Mouse (Mus musculus) erythroid progenitor cell, adult 5-6 weeks (primary cell): ENCODE measurements around the gene Arid4a. TPM values are rescaled to one million over a fixed set of nuclear protein-coding genes. Genes with fewer than 3 reads are reported as not detected.
"Not testable (repeated sequence)": the region's sequence is repeated elsewhere in the genome, so short reads cannot be mapped to it uniquely, and the experiment has no call there.

ENCODE experiments used
- ATAC-seq: replicated peaks from 2 replicates; pipeline ENCODE4 v1.8.0; 2016; ENCODE audit warnings: moderate number of reproducible peaks, mild to moderate bottlenecking, moderate TSS enrichment, inconsistent platforms; ENCODE audit not compliant: poor library complexity, low FRiP score, severe bottlenecking
- total RNA-seq, 2 experiments: library from RNA; stranded (forward) in 1 of 2; stranded (reverse) in 1 of 2; fragments of 150-400 nt in 1 of 2; fragments of 186-747, 209-891 nt in 1 of 2; gene quantifications; 2 replicates each; pipeline versions ENCODE4 v1.2.3 to v1.2.4; 2015 to 2017; ENCODE audit warnings: low replicate concordance in 2 of 2

The Arid4a gene
- total RNA-seq, 2 experiments from 2014 or later, result 54.1 to 107 TPM

- ATAC-seq, result no peak
These were observed 33.9 kb downstream of the Arid4a start for GRCm38 (mm10) chr12:71049596-71050265.

DNA sequence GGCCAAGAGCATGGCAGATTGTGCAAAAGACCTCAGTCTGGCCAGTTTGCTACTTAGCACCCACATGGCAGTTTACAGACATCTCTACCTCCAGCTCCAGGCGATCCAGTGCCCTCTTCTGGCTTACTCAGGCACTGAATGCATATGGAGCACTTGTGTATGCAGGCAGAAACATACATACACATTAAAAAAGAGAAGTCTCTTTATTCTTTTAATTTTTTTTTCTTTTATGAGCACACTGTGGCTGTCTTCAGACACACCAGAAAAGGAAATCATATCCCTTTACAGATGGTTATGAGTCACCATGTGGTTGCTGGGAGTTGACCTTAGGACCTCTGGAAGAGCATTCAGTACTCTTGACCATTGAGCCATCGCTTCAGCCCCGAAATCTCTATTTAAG is 35.3 kb downstream of the Arid4a start:
- no peak for ATAC-seq

DNA sequence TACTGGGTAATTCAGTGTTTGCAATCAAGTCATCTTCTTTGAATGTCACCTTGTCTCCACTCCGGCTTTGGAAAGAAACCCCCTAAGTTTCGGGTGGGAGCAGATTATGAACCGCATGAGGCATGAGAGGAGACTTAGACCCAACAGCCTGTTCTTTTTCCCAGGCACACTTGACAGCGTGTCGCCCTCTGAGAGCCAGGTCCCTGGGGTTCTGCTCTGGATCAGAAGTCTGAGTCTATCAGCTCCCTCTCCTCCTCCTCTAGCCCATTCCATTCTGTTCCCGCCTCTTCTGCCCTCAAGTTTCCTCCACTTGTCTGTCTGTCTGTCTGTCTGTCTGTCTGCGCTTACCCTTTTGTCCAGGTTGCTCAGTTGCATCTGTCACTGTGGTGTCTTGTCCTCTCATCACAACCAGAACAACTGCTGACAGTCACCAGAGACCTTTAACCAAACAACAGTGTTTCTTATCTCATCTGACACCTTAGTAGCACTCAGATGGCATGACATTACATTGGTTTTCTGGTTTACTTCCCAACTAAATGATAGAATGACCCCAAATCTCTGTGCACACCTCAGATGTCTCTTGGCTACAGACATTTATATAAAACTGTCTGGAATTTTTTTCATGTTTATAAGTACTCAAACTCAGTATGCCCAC is 36.7 kb downstream of the Arid4a start:
- no peak for ATAC-seq

DNA sequence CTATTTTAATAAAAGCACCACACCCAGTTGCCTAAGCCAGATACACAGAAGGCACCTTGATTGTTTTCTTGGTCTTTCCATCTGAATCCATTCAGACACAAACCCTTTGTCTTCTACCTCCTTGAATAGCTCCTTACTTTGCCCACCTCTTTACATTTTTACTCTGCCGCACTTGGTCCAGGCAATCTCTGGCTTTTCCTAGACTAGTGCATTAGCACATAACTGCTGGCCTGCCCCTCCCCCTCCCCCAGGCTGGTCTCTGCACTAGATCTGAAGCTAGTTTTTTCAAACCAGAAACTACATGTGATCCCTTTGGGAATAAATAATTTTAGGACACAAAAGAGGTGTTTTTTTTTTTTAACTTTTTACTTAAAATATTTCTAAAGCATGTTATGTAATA is 37.2 kb downstream of the Arid4a start:
- ATAC-seq, result no peak

DNA sequence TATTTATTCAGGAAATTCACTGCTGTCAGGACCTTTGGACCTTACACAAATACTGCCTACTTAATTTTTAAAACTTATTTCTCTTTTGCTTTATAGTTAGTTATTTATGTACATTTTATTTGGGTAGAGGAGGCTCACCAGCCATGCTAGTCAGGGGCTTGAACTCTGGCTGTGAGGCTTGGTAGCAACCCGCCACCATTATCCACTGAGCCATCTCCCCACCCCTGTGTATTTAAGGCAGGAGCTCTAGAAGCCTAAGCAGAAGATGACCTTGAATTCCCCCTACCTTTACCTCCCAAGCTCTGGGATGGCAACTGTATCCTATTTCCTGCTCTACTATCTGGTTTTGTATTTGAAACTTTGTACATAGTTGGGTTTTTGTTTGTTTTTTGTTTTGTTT is 37.7 kb downstream of the Arid4a start:
- ATAC-seq, result no peak

- ATAC-seq, result no peak
These were observed 39.7 kb downstream of the Arid4a start for GRCm38 (mm10) chr12:71055537-71055936.

GRCm38 (mm10) chr12:71059741-71060140 is 44.0 kb downstream of the Arid4a start:
- no peak for ATAC-seq

DNA sequence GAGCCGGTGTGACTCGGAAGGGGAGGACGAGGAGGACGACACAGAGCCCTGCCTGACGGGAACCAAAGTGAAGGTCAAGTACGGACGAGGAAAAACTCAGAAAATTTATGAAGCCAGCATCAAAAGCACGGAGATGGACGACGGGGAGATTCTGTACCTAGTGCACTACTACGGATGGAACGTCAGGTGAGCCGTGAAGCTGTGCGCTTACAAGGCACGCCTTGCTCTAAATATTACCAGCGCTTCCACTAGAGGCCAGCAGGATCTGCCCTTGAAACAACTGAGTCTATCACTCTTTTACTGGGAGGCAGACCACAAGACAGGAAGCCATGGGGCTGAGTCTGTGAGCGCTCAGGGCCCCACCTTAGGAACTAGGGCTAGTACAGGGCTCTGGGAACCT is 54.1 kb downstream of the Arid4a start:
- no peak for ATAC-seq

DNA sequence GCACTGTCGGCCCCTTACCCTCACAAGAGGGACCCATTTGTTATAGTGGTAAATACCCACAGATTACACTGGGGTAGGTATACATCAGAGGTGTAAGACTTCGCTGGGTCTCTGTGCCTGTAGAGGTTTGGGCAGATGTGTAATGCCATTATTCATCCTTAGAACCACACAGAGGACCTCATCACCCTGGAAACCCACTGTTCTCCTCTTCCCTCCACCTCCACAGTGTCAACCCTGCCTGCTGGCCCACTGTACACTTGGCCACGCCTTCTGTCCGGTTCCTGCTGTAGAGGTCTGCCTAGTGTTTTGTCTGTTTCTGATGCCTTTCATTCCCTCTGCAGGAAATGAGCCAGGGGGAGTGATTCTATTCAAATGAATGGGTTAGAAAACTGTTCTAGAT is 56.3 kb downstream of the Arid4a start:
- no peak for ATAC-seq

DNA sequence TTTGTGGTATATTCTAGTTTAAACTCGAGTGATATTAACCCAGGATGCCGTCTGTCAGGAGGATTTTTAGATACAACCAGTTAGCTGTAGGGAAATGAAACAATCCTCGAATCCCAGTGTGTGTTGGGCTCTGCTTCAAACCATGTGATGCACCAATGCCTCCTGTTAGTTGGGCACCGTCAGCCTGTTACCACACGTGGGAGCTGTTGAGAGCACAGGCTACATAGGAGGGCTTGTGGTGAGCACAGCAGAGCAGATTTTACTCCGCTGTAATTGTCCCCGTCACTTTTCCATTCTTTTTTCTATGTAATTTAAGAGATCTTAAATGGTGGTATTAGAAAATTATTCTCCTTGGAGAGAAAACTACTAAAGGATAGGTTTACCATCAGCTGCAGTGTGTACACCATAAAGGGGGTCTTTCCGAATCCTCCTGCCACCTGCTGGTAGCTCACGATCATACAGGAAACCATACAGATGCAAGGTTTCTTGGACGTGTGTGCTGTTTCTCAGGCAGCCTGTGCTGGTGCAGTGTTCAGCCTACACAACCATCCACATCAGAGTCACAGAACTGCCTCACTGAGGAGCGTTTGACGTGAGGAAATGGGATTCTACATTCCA is 57.4 kb downstream of the Arid4a start:
- ATAC-seq, result no peak

GRCm38 (mm10) chr12:71086331-71086730 is 70.5 kb downstream of the Arid4a start:
- no peak for ATAC-seq

DNA sequence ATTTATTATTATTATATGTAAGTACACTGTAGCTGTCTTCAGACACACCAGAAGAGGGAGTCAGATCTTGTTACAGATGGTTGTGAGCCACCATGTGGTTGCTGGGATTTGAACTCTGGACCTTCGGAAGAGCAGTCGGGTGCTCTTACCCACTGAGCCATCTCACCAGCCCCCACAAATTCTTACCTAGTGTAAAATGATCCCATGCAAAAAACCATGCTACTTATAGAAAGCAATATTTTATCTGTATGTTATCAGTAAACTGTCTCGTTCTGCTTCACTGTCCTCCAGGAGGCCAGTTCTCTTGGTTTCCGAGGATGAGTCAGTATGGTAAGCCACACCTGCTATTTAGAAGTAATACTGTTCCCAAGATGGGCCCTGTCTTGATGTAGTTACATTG is 88.5 kb downstream of the Arid4a start:
- ATAC-seq, result not testable (repeated sequence)

- no peak for ATAC-seq
These were observed 91.5 kb downstream of the Arid4a start for GRCm38 (mm10) chr12:71107216-71107771.

GRCm38 (mm10) chr12:71111331-71111730 is 95.5 kb downstream of the Arid4a start, which contains the start of gene Tomm20l:
TSS of gene Tomm20l (plus strand) at chr12:71111428.
- ATAC-seq, result peak; percentile 44; the same call in 1 of the 2 replicates

DNA sequence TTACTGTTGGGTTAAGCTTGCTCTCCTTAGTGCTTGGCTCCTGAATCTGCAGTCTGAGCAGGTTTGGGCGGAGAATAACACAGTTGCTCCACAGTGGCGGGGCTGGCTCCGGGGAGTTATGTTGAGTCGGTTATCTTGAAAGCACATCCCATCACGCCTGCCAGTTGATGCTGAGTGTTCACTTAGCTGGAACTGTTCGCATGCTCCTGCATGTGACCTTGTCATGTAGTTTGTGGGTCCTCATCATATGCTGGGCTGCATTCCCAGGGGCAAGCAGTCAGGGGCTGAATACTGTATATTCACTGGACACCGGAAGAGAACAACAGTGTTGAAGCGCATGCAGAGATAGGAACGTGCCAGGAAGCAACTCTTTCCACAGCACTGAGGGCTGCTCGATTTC is 97.3 kb downstream of the Arid4a start:
- 0 out of 2 replicates have a peak, but pooled peaks have one; percentile 50 for ATAC-seq

- peak; percentile 54 for ATAC-seq
These were observed 98.0 kb downstream of the Arid4a start for GRCm38 (mm10) chr12:71113675-71114288.

- no peak for ATAC-seq
These were observed 100.6 kb downstream of the Arid4a start for GRCm38 (mm10) chr12:71116411-71116810.

DNA sequence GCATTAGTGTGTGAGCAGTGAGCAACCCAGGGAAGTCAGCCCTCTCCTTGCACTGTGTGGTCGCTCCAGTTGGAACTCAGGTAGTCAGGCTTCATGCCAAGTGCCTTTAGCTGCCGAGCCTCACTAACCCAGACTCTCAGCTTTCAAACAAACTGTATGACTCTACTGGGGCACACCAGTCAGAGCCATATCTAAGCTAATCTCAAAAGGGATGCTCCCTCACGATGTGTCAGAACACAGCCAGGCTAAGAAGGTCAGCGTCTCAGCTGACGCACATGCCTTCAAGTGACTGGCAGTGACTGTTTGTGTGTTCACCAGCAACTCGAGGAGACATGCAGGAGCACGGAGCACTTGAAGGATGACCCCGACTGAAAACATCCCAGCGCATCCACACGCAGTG is 106.9 kb downstream of the Arid4a start:
- ATAC-seq, result no peak

DNA sequence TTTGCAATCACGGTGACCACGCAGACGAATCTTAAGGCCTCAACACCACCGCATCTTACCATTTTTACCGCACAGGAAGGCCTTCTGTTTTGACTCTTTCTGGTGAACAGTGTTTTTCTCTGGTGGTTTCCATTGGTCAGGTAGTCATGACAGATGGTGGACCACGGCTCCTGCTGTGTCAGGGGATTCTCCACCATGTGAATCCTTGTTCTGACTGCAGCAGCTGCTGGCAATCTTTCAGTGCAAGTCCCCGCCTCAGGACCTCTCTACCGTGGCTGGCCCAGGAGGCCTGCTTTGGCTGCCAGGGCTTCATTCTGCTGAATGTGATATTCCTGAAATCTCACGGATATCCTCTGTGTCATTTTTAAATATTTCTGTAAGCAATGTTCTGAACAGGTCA is 107.5 kb downstream of the Arid4a start:
- no peak for ATAC-seq

GRCm38 (mm10) chr12:71135581-71135980 is 119.8 kb downstream of the Arid4a start:
- no peak for ATAC-seq
